Mouse (Mus musculus) left cerebral cortex, adult 11 months (tissue): ENCODE data around the gene Pitpnm2.

ENCODE experiments used
- DNase-seq: peaks from one replicate; pipeline ENCODE4 v3.0.0; 2022; ENCODE audit warnings: low spot score

The Pitpnm2 gene

GRCm38 (mm10) chr5:124247986-124248626, 1.5 kb downstream of the Pitpnm2 start:
- DNase-seq, result no peak

DNA sequence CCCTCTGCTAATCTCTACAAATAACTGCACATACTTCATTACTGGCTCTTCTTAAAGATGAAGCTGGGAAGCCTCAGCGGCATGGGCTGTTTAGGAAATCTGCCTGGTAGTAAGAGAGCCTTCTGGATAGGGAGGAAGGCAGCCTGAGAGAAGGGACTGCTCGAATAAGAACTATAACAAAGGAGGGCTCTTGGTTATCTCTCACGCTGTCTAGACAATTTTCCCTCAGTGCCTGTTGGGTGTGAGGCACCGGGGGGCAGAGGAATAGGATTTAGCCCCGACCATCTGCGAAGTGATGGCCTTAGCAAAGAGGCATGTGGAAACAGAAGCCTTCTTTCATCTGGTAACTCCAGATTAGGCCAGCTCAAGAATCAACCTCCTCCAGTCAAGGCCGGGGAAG, 2.3 kb downstream of the Pitpnm2 start:
- DNase-seq, result no peak

- no peak for DNase-seq
Measured at GRCm38 (mm10) chr5:124244885-124245284, 4.7 kb downstream of the Pitpnm2 start.

- no peak for DNase-seq
Measured at GRCm38 (mm10) chr5:124244449-124244848, 5.1 kb downstream of the Pitpnm2 start.

- DNase-seq, result no peak
Measured at GRCm38 (mm10) chr5:124243236-124243901, 6.2 kb downstream of the Pitpnm2 start.

DNA sequence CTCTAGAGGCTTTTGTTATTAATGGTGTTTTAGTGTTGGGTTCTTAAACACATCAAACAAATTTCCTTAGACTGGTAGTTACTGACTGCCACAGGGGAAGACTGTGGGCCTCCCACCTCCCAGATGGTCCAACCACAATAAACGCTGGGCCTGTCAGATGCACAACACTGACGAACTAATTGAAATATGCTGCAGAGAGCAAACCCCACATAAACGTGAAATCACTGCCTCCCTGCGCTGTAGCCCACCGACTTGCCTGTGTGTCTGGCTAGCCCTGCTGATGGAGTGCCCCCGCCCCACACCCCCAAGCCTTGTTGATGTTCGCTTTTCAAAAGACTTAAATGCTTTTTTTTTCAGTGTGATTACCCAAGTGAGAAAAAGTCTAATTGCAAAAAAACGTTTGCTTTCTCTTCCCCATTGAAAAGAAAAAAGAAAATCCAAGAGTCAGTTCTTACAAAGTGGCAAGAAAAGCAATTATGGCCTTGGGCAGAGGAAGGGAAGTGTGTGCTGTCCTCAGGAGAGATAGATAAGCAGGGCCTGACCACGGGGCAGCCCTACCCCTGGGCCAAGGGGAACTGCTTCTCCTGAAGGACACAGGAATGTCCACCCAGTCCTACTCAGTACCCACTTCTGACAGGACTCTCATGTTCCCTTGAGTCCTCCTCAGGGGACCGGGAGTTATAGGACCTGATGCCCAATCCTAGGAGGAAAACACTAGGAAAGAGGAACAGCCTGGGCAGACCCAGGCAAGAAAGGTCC, 7.7 kb downstream of the Pitpnm2 start:
- no peak for DNase-seq

GRCm38 (mm10) chr5:124240841-124241685, 8.5 kb downstream of the Pitpnm2 start:
- no peak for DNase-seq

DNA sequence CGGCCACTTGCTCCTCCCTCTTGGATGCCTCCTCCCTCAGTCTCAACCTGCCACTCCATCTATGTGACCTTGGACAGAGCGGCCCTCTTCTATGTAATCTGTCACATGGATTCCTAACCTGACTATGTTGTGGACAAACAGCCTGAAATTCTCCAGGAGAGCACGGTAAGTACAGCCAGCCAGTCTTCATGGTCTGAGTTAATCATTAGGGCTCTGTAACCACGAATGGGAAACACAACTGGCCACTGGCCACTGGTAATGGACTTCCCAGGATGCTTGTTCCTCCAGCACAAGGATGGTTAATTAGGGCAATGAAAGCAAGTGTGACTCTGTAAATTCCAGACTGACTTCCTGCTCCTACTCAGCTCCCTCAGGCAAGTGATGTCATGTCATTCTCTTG, 13.4 kb downstream of the Pitpnm2 start:
- DNase-seq, result no peak

DNA sequence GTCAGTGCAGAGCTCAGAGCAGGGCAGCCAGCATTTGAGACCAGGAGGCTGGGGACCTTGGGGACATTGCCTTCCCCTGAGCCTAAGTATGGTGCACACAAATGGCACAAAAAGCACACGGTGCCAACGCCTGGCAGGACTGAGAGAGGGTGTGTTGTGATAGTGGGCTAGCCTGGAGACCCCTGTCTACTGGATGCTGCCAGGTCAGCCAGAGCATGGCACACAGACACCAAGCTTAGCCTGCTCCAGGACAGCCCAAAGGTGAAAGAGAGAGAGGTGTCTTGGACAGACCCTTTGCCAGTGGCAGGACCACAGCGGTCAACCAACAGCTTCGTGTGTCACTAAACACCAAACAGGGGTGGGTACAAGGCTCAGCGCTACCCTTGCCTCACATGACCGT, 14.8 kb downstream of the Pitpnm2 start:
- DNase-seq, result no peak

DNA sequence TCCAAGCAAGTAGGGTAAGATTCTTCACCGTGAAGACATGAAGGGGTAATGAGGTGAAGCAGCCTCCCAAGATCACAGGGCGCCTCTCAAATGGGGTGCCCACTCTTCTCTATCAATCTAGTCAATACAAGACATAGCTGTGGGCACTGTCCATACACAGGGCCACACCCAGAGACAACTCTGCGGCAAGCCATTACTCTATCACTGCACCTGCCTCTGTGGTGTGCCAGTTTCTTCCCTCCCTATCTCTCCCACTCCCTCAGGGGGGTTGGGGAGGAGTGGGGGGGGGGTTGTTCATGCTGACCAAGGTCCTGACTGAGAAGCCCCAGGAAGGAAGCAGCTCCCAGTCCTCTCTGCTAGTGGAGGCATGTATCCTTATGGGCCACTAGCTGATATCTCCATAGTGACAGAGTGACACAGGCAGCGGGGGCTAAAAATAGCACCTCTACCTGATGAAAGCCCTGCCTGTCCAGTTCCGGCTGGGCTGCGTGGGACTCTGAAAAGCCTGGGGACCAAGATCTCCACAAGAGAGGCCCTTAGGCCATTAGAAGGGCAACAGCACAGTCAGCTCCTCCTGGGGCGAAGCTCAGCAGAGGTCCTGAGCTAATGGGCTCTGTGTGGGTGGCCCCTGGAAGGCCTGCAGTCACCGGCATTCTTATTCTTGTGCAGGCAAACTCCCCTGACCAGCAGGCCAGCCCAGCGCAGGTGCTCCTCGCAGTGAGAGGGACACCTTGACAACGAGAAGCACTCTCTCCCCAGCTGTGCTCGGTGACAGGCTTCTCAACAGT, 15.5 kb downstream of the Pitpnm2 start:
- no peak for DNase-seq

GRCm38 (mm10) chr5:124233144-124233465, 16.5 kb downstream of the Pitpnm2 start:
- DNase-seq, result no peak

DNA sequence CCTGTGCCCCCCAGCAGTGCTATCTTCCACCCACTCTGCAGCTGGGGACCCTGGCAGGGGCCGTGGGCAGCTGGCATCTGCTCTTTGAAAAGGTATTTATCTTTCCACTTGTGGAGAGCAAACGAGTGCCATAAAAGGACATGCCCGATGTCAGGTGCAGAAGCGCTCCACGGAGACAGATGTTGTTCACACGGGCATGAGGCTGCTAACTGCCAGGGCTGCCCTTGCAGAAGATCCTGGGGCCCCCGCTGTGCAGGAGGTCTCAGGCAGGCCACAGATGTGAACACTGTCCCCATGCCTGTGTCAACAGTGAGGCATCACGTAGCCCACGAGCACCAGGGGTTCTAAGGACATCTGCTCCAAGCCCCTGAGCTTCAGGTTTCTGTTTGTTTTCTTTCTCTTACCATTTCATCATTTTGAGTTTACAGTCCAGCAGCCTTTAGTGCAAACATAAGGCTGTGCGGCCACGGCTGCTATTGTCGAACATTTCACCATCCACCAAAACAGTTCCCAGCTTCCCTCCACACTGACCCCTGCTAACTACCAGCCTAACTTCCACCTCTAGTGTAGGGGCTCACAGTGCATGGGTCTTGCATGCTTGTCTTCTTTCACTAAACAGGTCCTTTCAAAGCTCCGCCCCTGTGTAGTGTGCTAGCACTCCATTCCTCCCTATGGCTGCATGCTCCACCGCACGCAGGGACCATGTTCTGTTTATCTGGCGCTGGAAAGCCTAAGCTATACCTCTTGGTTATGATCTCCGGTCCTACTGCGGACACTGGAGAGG, 17.0 kb downstream of the Pitpnm2 start:
- no peak for DNase-seq

DNA sequence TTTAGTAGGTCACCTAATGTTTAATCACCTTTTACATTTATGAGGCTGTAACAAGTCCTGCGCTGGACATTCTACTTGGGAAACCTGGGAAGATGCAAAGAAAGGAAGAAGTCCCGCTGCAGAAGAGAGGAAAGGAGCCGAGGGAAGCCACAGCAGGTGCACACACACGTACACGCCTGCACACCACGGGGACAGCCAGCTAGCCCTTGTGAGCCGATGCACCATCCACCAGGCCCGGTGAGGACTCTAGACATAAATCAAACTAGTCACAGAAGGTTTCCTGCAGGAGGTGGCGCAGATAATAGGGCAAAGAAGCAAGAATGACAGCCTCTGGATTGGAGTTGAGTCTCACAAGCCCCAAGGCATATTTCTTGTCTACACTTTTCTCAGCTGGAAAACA, 19.1 kb downstream of the Pitpnm2 start:
- no peak for DNase-seq

DNA sequence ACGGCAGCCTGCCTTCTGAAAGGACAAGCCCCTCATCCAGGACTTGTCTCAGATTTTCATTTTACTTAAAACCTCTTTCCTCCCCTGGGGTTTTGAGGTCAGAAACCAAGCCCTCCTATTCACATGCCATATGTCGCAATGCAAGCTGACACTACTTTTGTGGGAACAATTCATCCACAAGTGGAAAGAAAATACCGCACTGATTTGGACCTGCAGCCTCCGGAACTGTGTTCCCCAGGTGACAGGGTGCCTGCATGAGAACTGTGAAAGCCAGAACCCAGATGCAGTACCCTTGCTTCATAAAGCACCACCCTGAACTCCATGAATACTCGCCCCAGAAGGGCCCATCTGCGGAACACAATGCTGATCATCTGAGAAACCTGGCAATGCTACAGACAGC, 22.4 kb downstream of the Pitpnm2 start:
- no peak for DNase-seq

DNA sequence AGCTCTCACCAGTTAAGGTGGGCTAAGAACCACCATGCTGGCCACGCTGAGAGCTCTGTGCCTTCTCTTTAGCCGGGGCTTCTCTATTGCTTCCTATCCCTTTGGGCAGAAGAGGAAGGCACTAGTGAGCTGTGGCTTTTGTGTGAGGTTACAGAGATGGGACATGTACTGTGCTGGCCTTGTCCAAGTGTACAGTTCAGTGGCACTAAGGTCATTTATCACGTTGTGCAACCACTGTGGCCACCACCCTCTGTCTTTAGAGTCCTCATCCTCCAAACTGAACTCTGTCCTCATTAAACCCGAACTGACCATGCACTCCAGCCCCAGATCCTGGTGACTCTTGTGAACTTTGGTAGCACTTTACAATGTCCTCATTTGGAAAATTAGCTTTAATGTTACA, 23.1 kb downstream of the Pitpnm2 start:
- DNase-seq, result no peak

GRCm38 (mm10) chr5:124225891-124226290, 23.7 kb downstream of the Pitpnm2 start:
- no peak for DNase-seq

DNA sequence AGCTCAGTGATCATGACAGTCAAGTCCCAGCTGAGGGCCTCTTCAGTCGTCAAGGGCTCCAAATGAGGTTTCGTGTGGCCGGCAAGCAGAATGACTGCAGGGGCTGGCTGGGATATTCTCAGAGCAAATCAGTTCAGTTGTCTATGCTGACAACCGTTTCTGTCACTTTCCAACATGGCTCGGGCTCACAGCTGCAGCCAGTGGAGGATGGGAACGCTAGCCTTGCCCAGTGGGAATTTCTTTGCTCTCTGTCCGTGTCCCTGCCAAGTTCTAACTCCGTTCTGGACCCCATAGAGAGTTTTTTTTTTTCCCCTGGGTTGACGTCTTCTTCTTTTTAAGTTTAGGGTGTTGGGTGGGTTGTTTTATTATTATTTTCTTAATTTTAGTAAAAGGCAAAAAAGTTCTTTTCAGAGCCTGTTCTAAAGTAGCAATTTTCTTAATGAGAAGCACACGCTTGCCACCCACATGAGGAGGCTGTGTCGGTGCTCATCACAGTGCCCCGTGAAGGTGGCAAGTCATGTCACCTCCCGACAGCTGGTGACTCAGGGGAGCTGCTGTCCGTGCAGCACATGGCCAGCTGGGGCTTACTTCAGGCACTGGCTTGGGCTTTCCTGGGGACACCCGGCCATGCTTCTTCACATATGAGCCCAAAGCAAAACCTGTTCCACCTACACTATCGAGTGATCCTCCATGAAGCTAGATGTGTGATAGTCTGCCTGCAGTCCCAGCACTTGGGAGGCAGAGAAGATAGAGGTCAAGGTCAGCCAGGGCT, 25.1 kb downstream of the Pitpnm2 start:
- DNase-seq, result no peak

GRCm38 (mm10) chr5:124223574-124223973, 26.0 kb downstream of the Pitpnm2 start:
- no peak for DNase-seq

DNA sequence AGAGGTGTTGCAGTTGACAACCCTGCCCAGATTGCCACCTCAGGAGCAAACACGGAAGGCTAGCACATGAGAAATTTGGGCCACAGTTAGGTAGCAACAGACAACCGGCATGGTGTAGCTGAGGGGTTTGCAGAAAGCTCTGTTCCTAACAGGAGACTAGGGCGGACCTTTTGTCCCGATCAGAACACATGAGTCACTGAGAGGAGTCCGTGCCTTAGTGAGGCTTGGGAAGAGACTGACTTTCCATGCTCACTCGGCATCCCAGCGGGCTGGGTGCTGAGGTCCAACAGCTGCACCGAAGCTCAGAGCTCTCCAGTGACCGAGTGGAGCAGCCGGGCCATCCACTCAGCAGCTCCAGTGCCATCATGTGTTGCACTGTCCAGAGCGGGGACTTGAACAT, 26.9 kb downstream of the Pitpnm2 start:
- DNase-seq, result no peak

DNA sequence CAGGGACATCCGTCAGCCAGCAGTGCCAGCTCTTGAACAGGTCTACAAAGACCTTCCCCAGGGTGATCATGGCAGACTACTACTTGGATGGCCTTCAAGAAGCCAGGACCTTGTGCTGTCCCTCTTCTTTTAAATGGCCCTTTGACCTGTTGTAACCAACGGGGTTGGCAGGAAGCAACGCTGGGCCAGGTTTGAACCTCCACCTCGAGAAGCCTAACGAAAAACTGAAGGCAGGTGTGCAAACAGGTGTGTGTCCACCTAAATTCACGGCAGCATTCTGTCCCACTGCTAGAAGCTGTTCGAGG, 27.9 kb downstream of the Pitpnm2 start:
- DNase-seq, result no peak
